Mouse (Mus musculus): Measurements from ENCODE around the gene Scube3.
"Not testable (repeated sequence)": the region's sequence is repeated elsewhere in the genome, so short reads cannot be mapped to it uniquely, and the experiment has no call there.

The Scube3 gene

DNA sequence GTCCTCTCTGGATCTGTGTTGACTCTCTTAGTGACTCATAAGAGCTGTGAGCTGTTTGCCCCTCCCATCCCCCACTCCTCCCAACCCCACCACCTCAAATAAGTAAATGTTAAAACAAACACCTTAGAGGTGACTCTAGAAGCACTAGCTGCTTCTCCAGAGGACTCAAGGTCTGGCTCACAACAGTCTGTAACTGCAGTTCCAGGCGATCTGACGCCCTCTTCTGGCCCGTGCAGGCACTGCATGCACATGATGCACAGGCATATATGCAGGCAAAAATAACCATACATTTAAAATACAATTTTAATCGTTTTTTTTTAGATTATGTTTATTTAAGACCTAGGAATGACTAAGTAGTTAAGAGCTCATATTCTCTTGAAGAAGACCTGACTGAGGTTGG, 71.3 kb downstream of the Scube3 start:
- in situ Hi-C loops (cut with MboI; ENCODE audit: low sequenced_read_pairs), result no loop called here

- in situ Hi-C loops (cut with MboI; ENCODE audit: low sequenced_read_pairs), result no loop called here
These were observed 74.8 kb downstream of the Scube3 start for GRCm38 (mm10) chr17:28216791-28217190.

DNA sequence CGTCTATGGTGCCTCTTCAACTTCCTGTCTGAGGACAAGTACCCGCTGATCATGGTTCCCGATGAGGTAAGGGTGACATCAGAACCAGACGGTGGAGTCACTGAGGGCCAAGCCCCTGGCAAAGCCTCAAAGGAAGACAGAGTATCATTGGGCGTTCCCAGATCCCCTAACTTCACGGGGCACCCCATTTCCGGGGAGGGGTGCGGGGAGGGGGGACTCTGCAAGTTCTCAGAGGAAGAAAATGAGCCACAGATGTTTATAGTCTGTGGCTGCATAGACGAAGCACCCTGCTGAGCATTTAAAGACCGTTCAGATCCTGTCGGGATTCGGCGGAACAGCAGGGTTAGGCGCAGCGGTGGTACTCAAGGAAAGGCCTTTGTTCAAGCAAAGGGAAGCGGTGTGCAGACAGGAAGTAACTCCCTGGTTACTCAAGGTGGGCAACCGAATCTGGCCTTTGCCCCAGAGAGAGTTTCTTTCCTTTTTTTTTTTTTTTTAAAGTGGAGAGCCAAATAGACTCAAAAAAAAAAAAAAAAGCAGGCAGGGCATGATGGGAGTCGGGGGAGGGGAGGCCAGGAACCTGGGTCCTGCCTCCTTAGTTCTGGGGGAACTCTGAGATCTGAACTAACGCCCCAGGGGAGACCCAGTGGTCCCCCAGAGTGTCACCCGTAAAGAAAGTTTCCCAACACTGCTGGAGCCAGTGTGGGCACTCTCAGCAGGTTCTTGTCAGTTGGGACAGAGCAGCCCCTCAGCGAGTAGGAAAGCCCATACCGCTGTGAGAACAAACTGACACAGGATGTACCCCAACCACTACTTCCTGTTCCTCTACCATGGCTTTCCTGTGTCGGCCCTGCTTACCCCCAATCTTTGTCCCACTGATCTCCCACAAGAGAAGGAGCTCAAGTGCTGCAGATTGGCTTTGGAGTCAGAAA, 76.0 kb downstream of the Scube3 start:
- in situ Hi-C loops (cut with MboI; ENCODE audit: low sequenced_read_pairs), result no loop called here

DNA sequence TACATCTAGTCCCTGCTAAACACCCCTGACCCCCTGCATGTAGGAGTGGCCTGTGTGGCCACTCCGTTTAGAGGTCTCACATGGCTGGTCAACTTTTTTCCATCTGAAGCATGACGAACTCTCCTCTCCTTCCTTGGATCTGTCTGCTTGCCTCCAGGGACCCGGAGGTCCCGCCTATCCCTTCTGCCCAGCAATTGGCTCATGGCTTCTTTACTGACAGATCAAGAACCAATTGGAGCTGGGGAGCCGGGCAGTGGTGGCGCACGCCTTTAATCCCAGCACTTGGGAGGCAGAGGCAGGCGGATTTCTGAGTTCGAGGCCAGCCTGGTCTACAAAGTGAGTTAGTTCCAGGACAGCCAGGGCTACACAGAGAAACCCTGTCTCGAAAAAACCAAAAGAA, 80.5 kb downstream of the Scube3 start:
- in situ Hi-C loops (cut with MboI; ENCODE audit: low sequenced_read_pairs), result not testable (repeated sequence)

- in situ Hi-C loops (cut with MboI; ENCODE audit: low sequenced_read_pairs), result no loop called here
These were observed 81.8 kb downstream of the Scube3 start for GRCm38 (mm10) chr17:28223561-28224391.

Data from CH12F3 (cell line).